Mouse (Mus musculus): ENCODE data around the gene Fam166a.

The Fam166a gene

DNA sequence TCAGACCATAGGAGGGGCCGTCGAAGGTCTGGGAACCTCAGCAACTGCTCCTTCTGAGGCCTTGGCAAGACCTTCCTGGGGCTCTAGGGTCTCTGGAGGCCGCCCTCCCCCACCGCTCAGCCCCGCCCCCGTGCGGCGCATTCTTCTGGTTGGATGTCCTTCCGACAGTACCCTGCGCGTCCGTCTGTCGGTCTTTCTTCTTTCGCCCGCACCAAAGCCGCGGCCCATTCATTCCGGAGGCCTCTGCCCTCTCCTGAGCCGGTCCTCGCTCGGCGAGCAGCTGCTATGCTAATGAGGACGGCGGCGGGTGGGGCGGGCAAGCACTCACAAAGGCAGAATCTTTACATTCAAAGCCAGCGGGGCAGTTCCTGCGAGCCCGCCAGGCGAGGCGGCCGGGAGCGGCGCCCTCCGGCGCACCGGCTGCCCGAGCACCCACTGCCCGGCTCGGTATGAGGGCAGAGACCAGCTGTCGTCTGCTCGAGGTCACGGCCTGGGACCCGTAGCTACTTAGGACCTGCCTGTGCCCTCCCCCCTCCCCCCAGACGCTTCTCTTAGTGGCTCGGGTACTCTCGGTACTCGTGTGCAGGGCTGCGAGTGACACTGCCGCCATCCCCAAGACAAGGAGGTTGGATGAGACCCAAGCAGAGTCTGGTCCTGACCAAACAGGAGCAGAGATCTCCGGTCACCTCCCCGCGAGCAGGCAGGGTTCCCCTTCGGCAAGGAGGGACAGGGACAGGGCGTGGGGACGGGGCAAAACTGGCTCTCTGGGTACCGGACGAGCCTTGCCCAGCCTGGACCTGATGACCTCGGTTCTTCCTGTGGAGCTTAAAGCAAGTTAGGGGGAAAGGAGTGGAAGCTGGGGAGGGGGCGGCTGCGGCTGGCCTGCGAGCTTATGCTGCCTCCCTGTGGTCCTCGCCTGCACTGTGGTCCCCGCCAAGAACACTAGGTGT, 32.6 kb upstream of the Fam166a start:
- DNase-seq (ENCODE audit: low spot score): no peak

DNA sequence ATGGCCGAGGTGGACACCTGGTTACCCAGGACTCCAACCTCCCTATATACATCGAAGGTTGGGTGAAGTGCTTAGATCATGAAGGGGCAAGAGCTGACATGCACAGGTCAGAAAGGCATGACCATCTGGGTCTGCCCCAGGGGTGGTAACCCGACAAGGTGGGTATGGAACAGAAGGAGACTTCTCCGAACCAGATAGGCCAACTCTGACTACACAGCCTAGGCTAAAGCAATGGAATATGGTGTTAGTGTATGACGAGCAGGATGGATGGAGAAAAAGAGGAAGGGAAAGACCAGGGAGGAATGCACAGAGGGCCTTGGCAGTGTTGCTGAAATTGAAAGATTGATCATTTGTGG, 32.0 kb upstream of the Fam166a start:
- DNase-seq (ENCODE audit: low spot score): no peak

- no peak for DNase-seq (ENCODE audit: low spot score)
Measured at GRCm38 (mm10) chr2:25187841-25188240, 30.7 kb upstream of the Fam166a start.

GRCm38 (mm10) chr2:25193330-25193770, 25.2 kb upstream of the Fam166a start:
- peak; percentile 72 for DNase-seq (ENCODE audit: low spot score)

DNA sequence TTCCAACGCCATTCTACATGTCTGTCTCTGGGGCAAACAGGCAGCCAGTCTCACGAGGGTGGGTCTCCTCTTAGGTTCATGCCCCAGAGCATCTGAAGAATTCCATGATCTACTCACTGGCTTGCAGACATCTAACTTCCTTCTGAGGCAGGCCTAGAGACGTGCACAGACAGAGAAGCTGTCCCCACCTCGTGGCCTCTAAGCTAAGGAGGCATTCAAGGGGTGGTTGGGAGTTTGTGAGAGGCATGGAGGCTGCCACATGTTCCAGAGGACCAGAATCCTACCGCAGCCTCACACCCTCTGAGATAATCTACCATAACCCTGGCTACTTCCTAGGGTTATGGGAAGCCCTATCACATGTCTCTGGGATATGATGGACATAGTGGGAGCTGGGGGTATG, 24.5 kb upstream of the Fam166a start:
- DNase-seq (ENCODE audit: low spot score): no peak

DNA sequence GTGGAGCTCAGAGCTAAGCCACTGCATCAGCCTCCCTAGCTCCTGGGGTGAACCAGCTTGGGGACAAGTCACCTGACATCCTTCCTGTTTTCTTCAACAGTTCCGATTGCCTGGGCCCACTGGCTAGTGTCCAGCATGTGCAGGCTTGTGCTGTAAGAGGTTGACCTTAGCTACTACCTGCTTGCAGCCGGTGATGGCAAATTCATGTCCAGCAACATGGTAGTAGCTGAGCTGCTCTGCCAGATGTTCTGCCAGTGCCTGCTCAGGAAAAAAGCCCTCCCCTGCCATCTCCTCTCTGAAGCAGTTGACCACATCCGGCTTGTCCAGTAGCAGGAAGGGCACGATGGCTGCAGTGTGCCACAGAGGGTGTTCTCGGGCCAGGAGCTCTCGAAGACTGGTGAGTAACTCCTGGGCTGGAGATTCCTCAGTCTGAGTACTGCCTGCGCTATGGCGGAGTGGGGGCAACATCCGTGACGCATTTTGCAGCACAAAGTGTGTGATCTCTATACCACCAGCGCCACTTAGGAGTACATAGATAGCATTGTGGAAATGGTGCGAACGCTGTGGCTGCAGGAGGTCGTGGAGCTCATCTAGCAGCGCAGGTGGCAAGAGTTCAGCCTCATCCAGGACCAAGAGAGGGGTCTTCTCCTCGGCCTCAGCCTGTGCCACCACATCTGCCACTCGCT, 23.9 kb upstream of the Fam166a start:
- no peak for DNase-seq (ENCODE audit: low spot score)

DNA sequence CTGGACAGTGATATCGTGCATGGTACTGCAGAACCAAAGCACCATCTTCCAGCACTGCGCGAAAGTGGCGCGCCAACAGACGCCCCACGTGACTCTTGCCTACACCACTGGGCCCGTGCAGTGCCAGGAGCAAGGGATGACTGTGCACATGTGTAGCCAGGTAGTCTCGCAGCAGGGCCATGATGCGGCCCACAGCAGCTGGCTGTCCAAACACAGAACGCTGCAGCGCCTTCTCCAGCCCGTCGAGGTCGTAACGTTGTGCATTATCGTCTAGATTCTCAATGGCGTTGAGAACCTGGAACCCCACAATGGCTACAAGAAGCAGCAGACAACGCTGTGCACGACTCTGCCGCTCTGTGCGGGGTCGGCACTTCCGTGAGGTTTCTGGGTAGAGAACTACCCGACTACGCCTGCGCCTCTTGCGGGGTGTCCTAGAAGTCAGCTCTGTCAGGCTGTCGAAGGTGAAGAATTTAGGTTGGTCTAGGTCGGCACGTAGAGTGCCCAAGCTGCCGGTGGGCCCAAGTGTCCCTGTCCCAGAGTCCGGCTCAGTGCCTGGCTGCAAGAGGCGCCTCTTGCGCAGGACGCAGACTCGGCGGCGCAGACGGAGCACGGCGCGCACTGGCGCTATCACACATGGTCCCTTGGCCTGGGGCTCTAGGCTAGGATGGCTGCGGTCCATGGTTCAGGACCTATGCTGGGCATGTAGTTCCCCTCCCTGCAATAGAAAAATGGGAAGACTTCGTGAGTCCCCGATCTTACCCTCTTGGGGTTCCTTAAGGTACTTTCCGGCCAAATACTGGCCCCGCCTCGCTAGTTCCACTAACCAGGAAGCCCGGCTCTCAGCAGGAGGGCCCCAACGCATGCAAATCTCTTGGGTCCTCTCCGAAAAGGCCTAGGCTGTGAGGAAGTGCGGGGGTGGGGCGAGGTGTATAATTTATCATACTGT, 23.1 kb upstream of the Fam166a start:
- no peak for DNase-seq (ENCODE audit: low spot score)

DNA sequence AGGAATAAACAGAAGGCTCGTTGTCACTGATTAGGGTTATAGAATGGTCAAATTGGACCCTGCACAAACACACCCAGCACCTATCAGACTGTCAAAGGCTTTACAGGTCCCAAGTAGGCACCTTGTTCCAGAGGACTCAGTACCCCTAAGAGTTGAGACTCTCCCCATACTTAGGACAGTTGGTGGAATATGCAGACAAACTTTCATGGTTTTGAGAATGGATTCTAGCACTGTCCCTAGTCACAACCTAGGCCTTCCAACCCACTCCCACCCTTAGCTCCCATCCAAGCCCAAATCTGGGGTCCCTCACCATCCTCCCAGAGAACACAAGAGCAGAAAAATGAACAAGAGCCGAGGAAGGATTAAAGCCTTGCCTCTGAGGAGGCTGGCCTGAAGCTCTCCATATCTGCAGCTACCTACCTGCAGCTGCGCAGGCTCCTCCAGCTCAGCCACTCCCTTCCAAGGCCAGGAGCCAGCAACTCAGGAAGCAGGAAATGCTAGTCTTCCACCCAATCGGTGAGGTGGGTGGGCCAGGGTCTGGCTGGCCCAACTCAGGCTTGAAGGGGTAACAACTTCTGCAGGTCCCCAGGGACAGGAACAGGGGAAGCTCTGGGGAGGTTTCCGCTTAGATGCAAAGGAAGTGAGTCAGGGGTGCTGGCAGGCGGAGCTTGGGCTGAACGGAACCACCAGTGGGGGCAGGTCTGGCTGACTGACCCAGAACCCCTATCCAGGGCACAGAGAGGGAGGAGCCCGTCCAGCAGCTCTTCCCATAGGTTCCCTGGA, 22.2 kb upstream of the Fam166a start, which contains the start of gene Tor4a:
Tor4a (minus strand) TSS at position 715 of the 783 bp plus-strand sequence.
- no peak for DNase-seq (ENCODE audit: low spot score)

DNA sequence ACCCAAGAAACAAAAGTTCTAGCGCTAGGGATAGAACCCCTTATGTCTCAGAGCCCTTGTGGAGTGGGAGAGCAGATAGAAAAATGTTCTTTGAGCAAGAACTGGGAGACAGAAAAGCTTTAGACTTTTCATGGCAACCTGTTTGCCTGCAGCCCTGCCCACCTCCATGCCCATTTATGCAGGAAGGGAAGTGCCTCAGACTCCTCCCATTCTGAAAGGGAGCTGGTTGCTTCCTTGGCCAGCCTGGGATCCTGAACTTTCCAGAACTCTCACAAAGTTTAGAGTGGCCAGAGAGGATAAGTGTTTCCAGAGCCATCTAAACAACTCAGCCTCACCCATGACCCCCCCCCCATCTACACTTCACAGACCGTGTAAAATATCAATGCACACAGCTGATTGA, 21.4 kb upstream of the Fam166a start:
- no peak for DNase-seq (ENCODE audit: low spot score)

- no peak for DNase-seq (ENCODE audit: low spot score)
Measured at GRCm38 (mm10) chr2:25197946-25198345, 20.6 kb upstream of the Fam166a start.

- no peak for DNase-seq (ENCODE audit: low spot score)
Measured at GRCm38 (mm10) chr2:25200631-25201030, 17.9 kb upstream of the Fam166a start.

- DNase-seq (ENCODE audit: low spot score): no peak
Measured at GRCm38 (mm10) chr2:25203631-25204214, 14.8 kb upstream of the Fam166a start.

DNA sequence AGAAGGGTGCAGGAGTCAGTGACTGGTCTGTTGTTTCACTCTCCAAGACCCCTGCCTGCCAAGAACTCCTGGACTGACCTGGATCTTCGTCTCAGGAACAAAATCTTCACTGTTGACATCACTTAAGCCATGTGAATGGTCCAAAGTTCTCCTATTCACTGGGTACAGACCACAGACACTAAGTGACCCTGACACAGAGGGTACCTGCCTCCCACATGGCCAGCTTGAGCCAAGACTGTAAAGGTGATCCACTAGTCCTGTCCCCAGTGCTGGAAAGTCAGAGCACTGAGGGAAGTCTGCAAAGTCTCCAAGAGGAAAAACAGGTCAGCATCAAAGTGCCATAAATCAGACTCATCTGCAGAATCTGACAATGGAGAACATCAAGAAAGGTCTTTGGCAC, 11.0 kb upstream of the Fam166a start:
- DNase-seq (ENCODE audit: low spot score): no peak

DNA sequence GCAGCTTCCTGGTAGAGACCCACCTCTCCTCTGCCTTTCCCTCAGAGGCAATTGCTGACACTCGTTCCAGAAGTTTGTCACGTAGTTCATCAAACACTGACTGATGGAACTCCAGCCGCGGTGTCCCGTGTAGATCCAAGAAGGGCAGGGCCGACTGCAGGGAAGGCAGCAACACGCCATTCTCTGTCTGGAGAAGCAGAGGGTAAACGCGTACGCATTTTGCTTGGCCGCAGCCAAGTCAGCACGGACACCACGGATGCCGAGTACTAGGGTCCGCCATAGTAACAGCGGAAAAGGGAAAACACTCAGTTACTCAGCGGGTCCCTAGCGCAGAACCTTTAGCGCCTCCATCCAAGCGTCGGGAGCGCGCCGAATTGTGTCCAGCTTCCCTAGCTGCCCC, 7.9 kb upstream of the Fam166a start:
- no peak for DNase-seq (ENCODE audit: low spot score)

GRCm38 (mm10) chr2:25211121-25211670, 7.3 kb upstream of the Fam166a start, which contains the start of gene Nelfb:
TSS of gene Nelfb (minus strand) at chr2:25211489.
- DNase-seq (ENCODE audit: low spot score): peak; percentile 65

DNA sequence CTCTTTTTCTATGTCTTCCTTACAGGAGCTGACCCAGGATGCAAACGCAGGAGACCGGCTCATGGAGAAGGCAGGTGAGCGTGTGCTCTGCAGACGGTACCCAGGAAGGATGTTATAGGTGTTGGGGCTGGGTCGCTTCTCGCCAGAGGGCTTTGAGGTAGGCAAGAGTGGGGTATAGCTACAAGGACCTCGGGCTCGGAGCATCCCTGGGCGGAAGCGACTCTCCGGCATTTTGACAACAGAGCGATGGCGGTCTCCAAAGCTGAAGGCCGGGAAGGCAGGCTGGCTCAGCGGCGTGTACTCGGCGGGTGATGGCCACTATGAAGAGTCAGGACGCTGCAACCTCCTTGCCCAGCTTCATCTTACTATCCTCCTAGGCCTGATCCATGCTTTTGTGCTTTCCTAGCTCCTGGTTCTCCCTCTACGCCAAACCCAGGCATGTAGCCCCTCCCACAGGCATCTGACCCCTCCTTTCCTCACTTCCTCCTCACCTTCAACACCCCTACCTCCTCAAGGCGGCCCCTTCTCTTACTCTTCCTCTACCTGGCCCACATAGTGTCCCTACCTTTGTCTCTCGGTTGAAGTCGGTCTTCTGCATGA, 5.2 kb upstream of the Fam166a start:
- DNase-seq (ENCODE audit: low spot score): no peak

- no peak for DNase-seq (ENCODE audit: low spot score)
Measured at GRCm38 (mm10) chr2:25214444-25214843, 4.1 kb upstream of the Fam166a start, which contains the start of gene Stpg3. TSS of gene Stpg3 (minus strand) at chr2:25214637.

- DNase-seq (ENCODE audit: low spot score): no peak
Measured at GRCm38 (mm10) chr2:25217666-25218065, 879 bp upstream of the Fam166a start.

GRCm38 (mm10) chr2:25221331-25221772, 2.8 kb downstream of the Fam166a start:
- no peak for DNase-seq (ENCODE audit: low spot score)

Data from left cerebral cortex, adult 11 months (tissue).